Mouse (Mus musculus) ES-E14 (cell line): ENCODE data around the gene Olfr66. TPM values are rescaled to one million over a fixed set of nuclear protein-coding genes. Genes with fewer than 3 reads are reported as not detected.

ENCODE experiments used
- DNase-seq: peaks from one replicate; pipeline ENCODE4 v3.0.0-alpha.2; 2013; ENCODE audit warnings: low read depth, low spot score
- H3K27ac ChIP-seq: 2 replicates; pipeline ENCODE4 v1.5.1; 2012; ENCODE audit warnings: low read depth, mild to moderate bottlenecking, low read length, moderate library complexity, mixed read lengths; ENCODE audit not compliant: poor library complexity, insufficient read depth, severe bottlenecking
- H3K36me3 ChIP-seq: 2 replicates; pipeline ENCODE4 v1.6.1; 2012; ENCODE audit warnings: mild to moderate bottlenecking, low read length, moderate library complexity, mixed read lengths; ENCODE audit not compliant: control insufficient read depth, poor library complexity, insufficient read depth, severe bottlenecking
- H3K4me1 ChIP-seq, 2 experiments: fragments of 150-350 bp in 1 of 2; sonication (generic) in 1 of 2; 2 replicates each; pipeline ENCODE4 v1.6.1; 2012; ENCODE audit warnings: low read length in 2 of 2, mild to moderate bottlenecking in 1 of 2, mixed read lengths in 1 of 2; ENCODE audit not compliant: control insufficient read depth in 2 of 2, insufficient read depth in 2 of 2, poor library complexity in 1 of 2
- H3K4me3 ChIP-seq, 2 experiments: fragments of 150-350 bp in 1 of 2; sonication (generic) in 1 of 2; 2 replicates each; pipeline ENCODE4 v1.5.1; 2012; ENCODE audit warnings: low read length in 2 of 2, low read depth in 1 of 2, mild to moderate bottlenecking in 1 of 2, mixed read lengths in 1 of 2; ENCODE audit not compliant: insufficient read depth in 1 of 2, poor library complexity in 1 of 2, severe bottlenecking in 1 of 2
- H3K9ac ChIP-seq: 2 replicates; pipeline ENCODE4 v1.6.1; 2012; ENCODE audit warnings: low read depth, mild to moderate bottlenecking, low read length, mixed read lengths; ENCODE audit not compliant: poor library complexity, insufficient read depth, severe bottlenecking
- H3K9me3 ChIP-seq: fragments of 150-350 bp; sonication (generic); 2 replicates; pipeline ENCODE4 v1.6.1; 2012; ENCODE audit warnings: low read depth, mild to moderate bottlenecking, low read length; ENCODE audit not compliant: control insufficient read depth, insufficient read depth
- CHD2 ChIP-seq: IDR thresholded peaks from 2 replicates; pipeline ENCODE4 v1.6.1; 2014; ENCODE audit warnings: mild to moderate bottlenecking, low read depth, low read length, inconsistent platforms
- HCFC1 ChIP-seq: IDR thresholded peaks from 2 replicates; pipeline ENCODE4 v1.6.1; 2012; ENCODE audit warnings: low read length, inconsistent platforms, borderline replicate concordance; ENCODE audit not compliant: insufficient read depth
- MAFK ChIP-seq: IDR thresholded peaks from 2 replicates; pipeline ENCODE4 v1.6.1; 2014; ENCODE audit warnings: mild to moderate bottlenecking, low read depth, low read length, inconsistent platforms; ENCODE audit not compliant: insufficient read depth
- ZC3H11A ChIP-seq: IDR thresholded peaks from 2 replicates; pipeline ENCODE4 v1.6.1; 2012; ENCODE audit warnings: low read depth, mild to moderate bottlenecking, inconsistent platforms, low read length, borderline replicate concordance
- ZNF384 ChIP-seq: IDR thresholded peaks from 2 replicates; pipeline ENCODE4 v1.6.1; 2012; ENCODE audit warnings: low read depth, low read length, inconsistent platforms
- in situ Hi-C, 2 experiments: fragments of 600-800 bp; cut with MboI; formaldehyde crosslinking; loops; one replicate each; pipeline ENCODE4 v1.15.1; 2025; ENCODE audit warnings: low sequenced_read_pairs in 2 of 2, inconsistent platforms in 1 of 2; ENCODE audit not compliant: unreplicated experiment in 2 of 2
- total RNA-seq: library from RNA; depleted of rRNA; stranded (reverse); fragments of 300-350 nt; gene quantifications from 2 replicates; pipeline ENCODE4 v1.2.3, GENCODE M21; 2012; rRNA removed

The Olfr66 gene
- total RNA-seq: not detected in 2 replicates

- no peak within 1 kb of the TSS for H3K9ac ChIP-seq
- no peak for DNase-seq
- H3K4me3 ChIP-seq: no peak within 1 kb of the TSS
- TF ChIP-seq ZC3H11A (no peak), CHD2 (no peak), MAFK (no peak), HCFC1 (no peak), ZNF384 (no peak)
- H3K9me3 ChIP-seq: no peaks in the 10 kb centered on the region
- no peaks in the 10 kb centered on the region for H3K36me3 ChIP-seq
- no peaks in the 10 kb centered on the region for H3K4me1 ChIP-seq
- H3K27ac ChIP-seq: no peak within 1 kb of the TSS
- in situ Hi-C loops: no loop called here
Observed at GRCm38 (mm10) chr7:103886152-103886551, at the start of gene Olfr66. TSS of gene Olfr66 (minus strand) at chr7:103886252.

- H3K4me1 ChIP-seq: no peaks in the 10 kb centered on the region
- H3K9me3 ChIP-seq: no peaks in the 10 kb centered on the region
- no peak within 1 kb of the TSS for H3K4me3 ChIP-seq
- no peak within 1 kb of the TSS for H3K9ac ChIP-seq
- no peak for DNase-seq
- H3K36me3 ChIP-seq: no peaks in the 10 kb centered on the region
- in situ Hi-C loops: no loop called here
- TF ChIP-seq CHD2 (no peak), ZC3H11A (no peak)
- no peak within 1 kb of the TSS for H3K27ac ChIP-seq
Observed at GRCm38 (mm10) chr7:103934264-103934663, 48.2 kb upstream of the Olfr66 start, which contains the start of gene Olfr632. TSS of gene Olfr632 (plus strand) at chr7:103934347.

DNA sequence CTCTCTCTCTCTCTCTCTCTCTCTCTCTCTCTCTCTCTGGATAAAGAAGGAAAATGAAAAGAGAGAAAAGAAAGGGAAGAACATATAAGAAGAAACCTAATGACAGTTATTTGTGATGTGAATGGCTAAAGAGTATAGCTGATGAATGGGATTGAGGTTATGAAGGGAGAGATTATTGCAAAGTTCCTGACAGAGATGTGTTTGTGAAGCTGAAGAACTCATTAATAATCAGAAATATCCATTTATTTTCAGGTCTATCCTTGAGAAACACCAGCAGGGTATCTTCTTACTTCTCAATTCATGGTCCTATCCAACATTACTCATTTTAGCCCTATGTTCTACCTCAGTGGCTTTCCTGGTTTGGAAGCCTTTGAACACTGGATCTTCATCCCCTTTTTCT is 42.5 kb upstream of the Olfr66 start, which contains the start of gene Olfr631:
Olfr631 (plus strand) TSS at position 301 of the 400 bp plus-strand sequence.
- in situ Hi-C loops: no loop called here
- H3K9ac ChIP-seq: no peak within 1 kb of the TSS
- no peak for DNase-seq
- H3K4me1 ChIP-seq: no peaks in the 10 kb centered on the region
- TF ChIP-seq ZNF384: no peak
- no peak for TF ChIP-seq MAFK
- TF ChIP-seq ZC3H11A: no peak
- TF ChIP-seq HCFC1: no peak
- no peak for TF ChIP-seq CHD2
- H3K27ac ChIP-seq: no peak within 1 kb of the TSS
- no peak within 1 kb of the TSS for H3K4me3 ChIP-seq
- no peaks in the 10 kb centered on the region for H3K36me3 ChIP-seq
- H3K9me3 ChIP-seq: no peaks in the 10 kb centered on the region

GRCm38 (mm10) chr7:103915338-103915737 is 29.3 kb upstream of the Olfr66 start:
- H3K9me3 ChIP-seq: no peaks in the 10 kb centered on the region
- TF ChIP-seq ZNF384: no peak
- TF ChIP-seq ZC3H11A: no peak
- no peak for TF ChIP-seq MAFK
- no peak for TF ChIP-seq CHD2
- TF ChIP-seq HCFC1: no peak
- H3K4me3 ChIP-seq: no peak overlapping the region
- H3K36me3 ChIP-seq: no peaks in the 10 kb centered on the region
- H3K27ac ChIP-seq: no peak overlapping the region
- no peak overlapping the region for H3K9ac ChIP-seq
- H3K4me1 ChIP-seq: no peaks in the 10 kb centered on the region
- in situ Hi-C loops: no loop called here
- no peak for DNase-seq

GRCm38 (mm10) chr7:103912969-103913511 is 27.0 kb upstream of the Olfr66 start:
- in situ Hi-C loops: no loop called here
- TF ChIP-seq CHD2: no peak
- TF ChIP-seq HCFC1: no peak
- no peak for TF ChIP-seq ZC3H11A
- TF ChIP-seq ZNF384: no peak
- TF ChIP-seq MAFK: no peak

More at GRCm38 (mm10) chr7:103912969-103913511, 27.0 kb upstream of the Olfr66 start:
- no peak overlapping the region for H3K9ac ChIP-seq
- no peak overlapping the region for H3K27ac ChIP-seq
- H3K9me3 ChIP-seq: no peaks in the 10 kb centered on the region
- H3K4me3 ChIP-seq: no peak overlapping the region
- H3K36me3 ChIP-seq: no peaks in the 10 kb centered on the region
- no peaks in the 10 kb centered on the region for H3K4me1 ChIP-seq
- peak; percentile 36 for DNase-seq
